In the genomic region with DNA sequence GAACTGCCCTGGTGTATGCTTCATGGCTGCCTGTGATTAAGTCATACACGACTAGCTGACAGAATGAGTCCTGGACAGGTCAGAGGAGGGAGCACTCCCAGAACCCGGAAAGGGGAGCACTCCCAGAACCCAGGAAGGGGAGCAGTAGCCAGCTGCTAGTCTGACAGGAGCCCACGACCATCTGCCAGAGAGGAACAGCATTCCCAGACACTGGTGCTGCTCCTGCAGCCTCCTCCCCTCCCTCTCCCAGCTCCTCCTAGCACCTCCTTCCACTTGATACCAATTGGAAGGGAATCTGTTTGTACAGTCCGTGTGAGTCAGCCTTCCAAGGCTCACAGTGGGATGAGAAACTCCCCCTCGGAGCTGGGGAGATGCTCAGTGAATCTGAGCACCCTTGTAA, we compare ENCODE assay signal across 10 mouse cellular contexts. TPM values are rescaled to one million over a fixed set of nuclear protein-coding genes. Genes with fewer than 3 reads are reported as not detected.
DNase-seq lines count a peak whose midpoint lies in the region; ATAC-seq and TF ChIP-seq lines count a peak whose summit lies in the region.
"Had no signal": no experiment of that assay in that cellular context is flagged by ENCODE, and none has a peak within 500 bp of the region (broad histone marks: within the 10 kb centered on the region; RNA-seq: fewer than 3 reads in every experiment).

No protein-coding gene starts in this region.

- TF ChIP-seq CTCF in hindbrain, postnatal 0 days (IDR thresholded peaks at IDR 0.05; ENCODE audit: low read depth), result no peak

- H3K4me1 ChIP-seq in heart, embryonic 12.5 days (replicated peaks), result peaks cover 11% of the 10 kb centered on the region; the same call in 1 of the 2 replicates
- H3K4me1 ChIP-seq in forebrain, embryonic 14.5 days (ENCODE audit: control insufficient read depth, insufficient read depth, low read length), result no peaks in the 10 kb centered on the region
- 0 out of 2 replicates have a peak, but pooled peaks cover 4% of the 10 kb centered on the region for H3K4me1 ChIP-seq in hindbrain, postnatal 0 days (ENCODE audit: insufficient read depth, low read length)
- H3K4me1 ChIP-seq: midbrain, embryonic 12.5 days had no signal

- 12% methylated on average over 5 of the region's 5 CpGs for WGBS in heart, embryonic 12.5 days
- 36% methylated on average over 5 of the region's 5 CpGs for WGBS in forebrain, embryonic 14.5 days
- WGBS in hindbrain, postnatal 0 days, result 17% methylated on average over 5 of the region's 5 CpGs

- DNase-seq in heart, adult 18-20 months, result peak; percentile 23 to 33
- peak; percentile 63 for DNase-seq in forebrain, embryonic 14.5 days (ENCODE audit: low spot score)
- DNase-seq in hindbrain, postnatal 0 days (ENCODE audit: low spot score), result no peak
- peak; percentile 10 for DNase-seq in ovary, postnatal 36 days (ENCODE audit: low spot score)
- DNase-seq in B cell, adult 2 months, result no peak
- no peak for DNase-seq in adrenal gland, postnatal 10 days
- no peak for DNase-seq in spleen, postnatal 14 days (ENCODE audit: low spot score in 2 of 2)

- H3K4me3 ChIP-seq in heart, embryonic 12.5 days, result no peak overlapping the region
- no peak overlapping the region for H3K4me3 ChIP-seq in forebrain, embryonic 14.5 days (ENCODE audit: low read depth, low read length)
- no peak overlapping the region for H3K4me3 ChIP-seq in hindbrain, postnatal 0 days (ENCODE audit: low read length)
- H3K4me3 ChIP-seq: midbrain, embryonic 12.5 days had no signal

- no peak overlapping the region for H3K27ac ChIP-seq in heart, embryonic 12.5 days (ENCODE audit: poor library complexity, severe bottlenecking)
- peak overlapping the region; percentile 36; the same call in 1 of the 2 replicates for H3K27ac ChIP-seq in forebrain, embryonic 14.5 days (ENCODE audit: low read depth, low read length)
- no peak overlapping the region for H3K27ac ChIP-seq in hindbrain, postnatal 0 days
- H3K27ac ChIP-seq: midbrain, embryonic 12.5 days had no signal

- H3K9ac ChIP-seq in heart, embryonic 12.5 days, result no peak overlapping the region; the same call in 1 of the 2 replicates
- peak overlapping the region; percentile 3; the same call in 1 of the 2 replicates for H3K9ac ChIP-seq in forebrain, embryonic 14.5 days (ENCODE audit: low read length)
- H3K9ac ChIP-seq in hindbrain, postnatal 0 days (replicated peaks; ENCODE audit: low read length), result no peak overlapping the region
- H3K9ac ChIP-seq: midbrain, embryonic 12.5 days had no signal

- H3K4me2 ChIP-seq in heart, embryonic 12.5 days, result no peak overlapping the region
- H3K4me2 ChIP-seq in forebrain, embryonic 14.5 days (ENCODE audit: low read length), result no peak overlapping the region
- H3K4me2 ChIP-seq in hindbrain, postnatal 0 days (ENCODE audit: low read depth, low read length), result no peak overlapping the region
- H3K4me2 ChIP-seq: midbrain, embryonic 12.5 days had no signal

- no peak for ATAC-seq in heart, embryonic 12.5 days (ENCODE audit: insufficient number of reproducible peaks, low FRiP score)
- peak; percentile 81; the same call in 1 of the 2 replicates for ATAC-seq in forebrain, embryonic 14.5 days
- peak; percentile 41 for ATAC-seq in hindbrain, postnatal 0 days

- no peaks in the 10 kb centered on the region for H3K9me3 ChIP-seq in heart, embryonic 12.5 days (replicated peaks)
- no peaks in the 10 kb centered on the region for H3K9me3 ChIP-seq in forebrain, embryonic 14.5 days (replicated peaks; ENCODE audit: control insufficient read depth, low read length)
- H3K9me3 ChIP-seq in hindbrain, postnatal 0 days (ENCODE audit: low read length), result no peaks in the 10 kb centered on the region
- H3K9me3 ChIP-seq: midbrain, embryonic 12.5 days had no signal

- H3K36me3 ChIP-seq in heart, embryonic 12.5 days, result no peaks in the 10 kb centered on the region
- no peaks in the 10 kb centered on the region for H3K36me3 ChIP-seq in forebrain, embryonic 14.5 days (ENCODE audit: control insufficient read depth, insufficient read depth, low read length)
- no peaks in the 10 kb centered on the region for H3K36me3 ChIP-seq in hindbrain, postnatal 0 days (ENCODE audit: insufficient read depth, low read length)
- H3K36me3 ChIP-seq: midbrain, embryonic 12.5 days had no signal

- no peaks in the 10 kb centered on the region for H3K27me3 ChIP-seq in heart, embryonic 12.5 days (replicated peaks)
- no peaks in the 10 kb centered on the region for H3K27me3 ChIP-seq in forebrain, embryonic 14.5 days (replicated peaks; ENCODE audit: control insufficient read depth, insufficient read depth, low read length)
- H3K27me3 ChIP-seq in hindbrain, postnatal 0 days (ENCODE audit: insufficient read depth, low read length), result no peaks in the 10 kb centered on the region
- H3K27me3 ChIP-seq: CH12.LX; midbrain, embryonic 12.5 days had no signal

RNA-seq across cellular contexts. Expression of a gene that starts 35.0 kb away (rescaled TPM):
- 100 to 1,000 TPM; 196 to 224 TPM for total RNA-seq in heart, adult 18-20 months (2021)
- polyA plus RNA-seq in heart, embryonic 12.5 days (2016; fragmentation: Nextera tagmentation; extraction: Ambion mirVana), result 459 and 491 TPM in 2 replicates
- polyA plus RNA-seq in forebrain, embryonic 14.5 days (2014; fragmentation: Nextera tagmentation; extraction: Ambion mirVana), result 353 and 411 TPM in 2 replicates
- 57.2 and 61.8 TPM in 2 replicates for total RNA-seq in hindbrain, postnatal 0 days (2014; rRNA removed)
- 463 and 467 TPM in 2 replicates for polyA plus RNA-seq in hindbrain, postnatal 0 days (2015; fragmentation: Nextera tagmentation; extraction: Ambion mirVana)
- 100 to 1,000 TPM; 179 to 181 TPM for total RNA-seq in adrenal gland, postnatal 10 days (2021)

Comparison
In these comparisons a context has a peak if more than half of its experiments do, and no peak if none do; other contexts are left out.
1. DNase-seq: peak in heart, adult 18-20 months (2 of 2), forebrain, embryonic 14.5 days (single experiment) and ovary, postnatal 36 days (single experiment); none in hindbrain, postnatal 0 days (single experiment), B cell, adult 2 months (0 of 2), adrenal gland, postnatal 10 days (single experiment) and spleen, postnatal 14 days (0 of 2).